Mouse (Mus musculus): ENCODE results near the gene Mettl23. TPM values are rescaled to one million over a fixed set of nuclear protein-coding genes. Genes with fewer than 3 reads are reported as not detected.
A peak's percentile ranks its signal among the peaks of the same experiment; 100 is the strongest.

Gene Mettl23
- polyA plus RNA-seq (2014; fragmentation: Nextera tagmentation; extraction: Ambion mirVana): 58.5 and 60.4 TPM in 2 replicates

DNA sequence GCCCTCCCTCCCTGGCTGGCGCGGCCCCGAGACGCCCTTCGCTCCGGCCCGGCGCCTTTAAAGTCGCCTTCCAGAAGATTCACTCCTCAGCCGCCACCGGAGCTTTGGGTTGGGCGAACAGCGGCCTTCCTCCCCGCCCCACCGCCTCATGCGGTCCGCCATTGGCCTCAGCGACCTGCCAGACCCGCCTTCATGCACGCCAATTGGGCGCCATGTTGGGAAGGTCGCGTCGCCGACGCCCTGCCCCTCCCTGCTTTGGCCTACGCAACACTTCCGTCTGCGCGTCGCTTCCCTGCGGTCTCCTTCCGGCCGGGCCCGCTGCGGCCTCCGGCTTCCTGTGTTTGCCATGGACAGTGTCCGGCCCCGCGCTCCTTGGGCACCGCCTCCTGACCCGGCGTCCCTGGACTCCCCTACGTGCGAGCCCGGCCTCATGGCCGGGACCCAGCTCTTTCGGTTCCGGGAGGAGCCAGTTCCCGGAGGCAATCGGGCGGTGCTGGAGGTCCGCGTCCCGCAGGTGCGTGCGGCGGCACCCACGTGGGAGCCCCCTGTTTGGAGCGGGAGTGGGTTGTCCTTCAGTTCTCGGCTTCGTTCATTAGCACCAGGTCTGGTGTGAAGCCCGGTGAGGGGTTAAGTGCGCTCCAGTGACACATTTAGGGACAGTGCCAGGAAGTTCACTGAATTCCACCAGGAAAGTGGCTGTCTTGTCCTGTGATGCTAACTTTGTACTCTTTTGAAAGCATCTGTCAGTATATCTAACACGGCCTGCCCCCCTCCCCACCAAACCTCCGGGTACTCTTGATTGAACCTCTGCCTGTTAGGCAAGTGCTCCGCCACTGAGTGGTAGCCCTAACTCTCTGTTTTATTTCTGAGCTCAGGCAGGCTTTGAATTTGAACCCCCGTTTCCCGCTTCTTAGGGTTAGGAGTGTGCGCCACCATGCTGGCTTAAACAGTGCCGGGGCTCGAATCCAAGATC is at the start of gene Mettl23, which contains the start of gene Jmjd6:
Gene Mettl23 (plus strand): TSS at position 18 of the 973 bp plus-strand sequence.
Gene Jmjd6 (minus strand): TSS at position 189 of the 973 bp plus-strand sequence.
- under 1% methylated on average over 72 of the region's 72 CpGs for WGBS (ENCODE audit: insufficient replicate concordance)
- no peaks in the 10 kb centered on the region for H3K27me3 ChIP-seq (ENCODE audit: control insufficient read depth, insufficient read depth, low read length)
- peak within 1 kb of the TSS; percentile 93 for H3K9ac ChIP-seq (ENCODE audit: low read depth, low read length)
- H3K9me3 ChIP-seq (replicated peaks; ENCODE audit: control insufficient read depth, low read length): no peaks in the 10 kb centered on the region
- peak within 1 kb of the TSS; percentile 82 for H3K4me3 ChIP-seq (ENCODE audit: low read depth, low read length)
- peak within 1 kb of the TSS; percentile 99 for H3K27ac ChIP-seq (ENCODE audit: low read depth, low read length)
- ATAC-seq (replicated peaks; ENCODE audit: insufficient number of reproducible peaks, low FRiP score, low TSS enrichment): peak; percentile 93
- peaks cover 28% of the 10 kb centered on the region for H3K4me1 ChIP-seq (ENCODE audit: control insufficient read depth, insufficient read depth, low read length)
- H3K36me3 ChIP-seq (ENCODE audit: control insufficient read depth, insufficient read depth, low read length): peaks cover 22% of the 10 kb centered on the region
- H3K4me2 ChIP-seq: peak within 1 kb of the TSS; percentile 71

DNA sequence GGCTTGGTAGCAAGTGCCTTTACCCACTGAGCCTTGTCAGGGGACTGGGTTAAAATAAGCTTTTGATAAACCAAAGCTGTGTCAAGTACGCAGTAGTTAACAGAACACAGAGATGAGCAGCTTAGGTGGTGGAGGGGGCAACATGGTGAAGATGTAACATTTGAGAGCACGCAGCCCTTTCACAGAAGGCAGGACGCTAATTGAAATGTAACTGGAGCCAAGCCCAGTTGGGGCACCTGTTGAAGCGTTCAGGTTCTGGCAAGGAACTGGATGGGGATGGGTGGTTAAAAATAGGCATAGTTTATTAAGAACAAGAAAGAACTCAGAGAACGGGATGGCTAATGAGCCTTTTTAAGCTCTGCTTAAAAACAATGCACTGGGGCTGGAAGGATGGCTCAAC is 43.7 kb upstream of the Mettl23 start:
- no peak overlapping the region for H3K27ac ChIP-seq (ENCODE audit: low read depth, low read length)
- no peaks in the 10 kb centered on the region for H3K36me3 ChIP-seq (ENCODE audit: control insufficient read depth, insufficient read depth, low read length)
- no peaks in the 10 kb centered on the region for H3K9me3 ChIP-seq (replicated peaks; ENCODE audit: control insufficient read depth, low read length)
- H3K9ac ChIP-seq (ENCODE audit: low read depth, low read length): no peak overlapping the region
- 82% methylated on average over 5 of the region's 5 CpGs for WGBS (ENCODE audit: insufficient replicate concordance)
- no peak for ATAC-seq (replicated peaks; ENCODE audit: insufficient number of reproducible peaks, low FRiP score, low TSS enrichment)
- H3K4me3 ChIP-seq (ENCODE audit: low read depth, low read length): no peak overlapping the region
- H3K4me1 ChIP-seq (ENCODE audit: control insufficient read depth, insufficient read depth, low read length): no peaks in the 10 kb centered on the region
- no peak overlapping the region for H3K4me2 ChIP-seq
- no peaks in the 10 kb centered on the region for H3K27me3 ChIP-seq (ENCODE audit: control insufficient read depth, insufficient read depth, low read length)

DNA sequence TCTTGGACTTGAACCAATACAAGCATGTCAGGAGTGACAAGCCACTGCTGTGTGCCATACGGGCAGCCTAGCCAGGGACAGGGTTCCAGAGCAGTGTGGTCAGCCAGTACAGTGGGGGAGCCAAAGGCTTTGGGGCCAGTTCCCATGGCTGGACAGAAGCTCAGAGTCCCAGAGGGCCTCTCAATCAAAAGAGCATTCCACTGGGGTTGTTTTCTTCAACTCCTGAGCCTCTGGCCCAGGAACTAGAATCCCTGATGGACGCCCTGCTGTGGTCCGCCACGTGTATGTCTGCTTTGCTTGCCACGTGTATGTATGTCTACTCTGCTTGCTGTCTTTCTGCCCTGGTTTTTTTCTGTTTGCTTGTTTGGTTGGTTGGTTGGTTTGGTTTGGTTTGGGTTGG is 42.0 kb upstream of the Mettl23 start:
- no peak overlapping the region for H3K9ac ChIP-seq (ENCODE audit: low read depth, low read length)
- H3K27ac ChIP-seq (ENCODE audit: low read depth, low read length): no peak overlapping the region
- WGBS (ENCODE audit: insufficient replicate concordance): 52% methylated on average over 5 of the region's 5 CpGs
- H3K4me3 ChIP-seq (ENCODE audit: low read depth, low read length): no peak overlapping the region
- H3K4me1 ChIP-seq (ENCODE audit: control insufficient read depth, insufficient read depth, low read length): no peaks in the 10 kb centered on the region
- H3K36me3 ChIP-seq (ENCODE audit: control insufficient read depth, insufficient read depth, low read length): no peaks in the 10 kb centered on the region
- H3K4me2 ChIP-seq: no peak overlapping the region
- no peaks in the 10 kb centered on the region for H3K9me3 ChIP-seq (replicated peaks; ENCODE audit: control insufficient read depth, low read length)
- no peaks in the 10 kb centered on the region for H3K27me3 ChIP-seq (ENCODE audit: control insufficient read depth, insufficient read depth, low read length)
- no peak for ATAC-seq (replicated peaks; ENCODE audit: insufficient number of reproducible peaks, low FRiP score, low TSS enrichment)

DNA sequence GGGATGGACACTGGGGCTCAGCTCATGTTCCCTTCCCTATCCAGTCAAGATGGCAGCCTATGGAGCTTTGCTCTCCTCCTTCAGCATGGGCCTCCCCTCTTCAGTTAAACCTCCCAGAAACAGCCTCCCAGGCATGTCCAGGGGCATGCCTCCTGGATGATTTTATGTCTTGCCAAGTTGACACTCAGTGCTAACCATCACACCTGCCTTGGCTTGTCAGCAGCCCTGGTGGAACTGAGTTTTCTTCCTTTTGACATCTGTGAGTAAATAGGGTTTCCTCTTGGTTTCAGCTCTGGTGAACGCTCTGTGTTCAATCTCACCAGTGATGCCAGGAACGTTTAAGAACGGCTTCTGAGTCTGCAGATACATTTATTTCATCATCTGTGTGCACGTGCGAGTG is 40.4 kb upstream of the Mettl23 start:
- no peaks in the 10 kb centered on the region; the same call in 1 of the 2 replicates for H3K4me1 ChIP-seq (ENCODE audit: control insufficient read depth, insufficient read depth, low read length)
- no peak for ATAC-seq (replicated peaks; ENCODE audit: insufficient number of reproducible peaks, low FRiP score, low TSS enrichment)
- WGBS (ENCODE audit: insufficient replicate concordance): 74% methylated on average over 5 of the region's 5 CpGs
- H3K4me3 ChIP-seq (ENCODE audit: low read depth, low read length): no peak overlapping the region
- H3K27me3 ChIP-seq (ENCODE audit: control insufficient read depth, insufficient read depth, low read length): no peaks in the 10 kb centered on the region
- no peak overlapping the region for H3K9ac ChIP-seq (ENCODE audit: low read depth, low read length)
- no peak overlapping the region for H3K27ac ChIP-seq (ENCODE audit: low read depth, low read length)
- no peak overlapping the region for H3K4me2 ChIP-seq
- no peaks in the 10 kb centered on the region for H3K9me3 ChIP-seq (replicated peaks; ENCODE audit: control insufficient read depth, low read length)
- H3K36me3 ChIP-seq (ENCODE audit: control insufficient read depth, insufficient read depth, low read length): no peaks in the 10 kb centered on the region

DNA sequence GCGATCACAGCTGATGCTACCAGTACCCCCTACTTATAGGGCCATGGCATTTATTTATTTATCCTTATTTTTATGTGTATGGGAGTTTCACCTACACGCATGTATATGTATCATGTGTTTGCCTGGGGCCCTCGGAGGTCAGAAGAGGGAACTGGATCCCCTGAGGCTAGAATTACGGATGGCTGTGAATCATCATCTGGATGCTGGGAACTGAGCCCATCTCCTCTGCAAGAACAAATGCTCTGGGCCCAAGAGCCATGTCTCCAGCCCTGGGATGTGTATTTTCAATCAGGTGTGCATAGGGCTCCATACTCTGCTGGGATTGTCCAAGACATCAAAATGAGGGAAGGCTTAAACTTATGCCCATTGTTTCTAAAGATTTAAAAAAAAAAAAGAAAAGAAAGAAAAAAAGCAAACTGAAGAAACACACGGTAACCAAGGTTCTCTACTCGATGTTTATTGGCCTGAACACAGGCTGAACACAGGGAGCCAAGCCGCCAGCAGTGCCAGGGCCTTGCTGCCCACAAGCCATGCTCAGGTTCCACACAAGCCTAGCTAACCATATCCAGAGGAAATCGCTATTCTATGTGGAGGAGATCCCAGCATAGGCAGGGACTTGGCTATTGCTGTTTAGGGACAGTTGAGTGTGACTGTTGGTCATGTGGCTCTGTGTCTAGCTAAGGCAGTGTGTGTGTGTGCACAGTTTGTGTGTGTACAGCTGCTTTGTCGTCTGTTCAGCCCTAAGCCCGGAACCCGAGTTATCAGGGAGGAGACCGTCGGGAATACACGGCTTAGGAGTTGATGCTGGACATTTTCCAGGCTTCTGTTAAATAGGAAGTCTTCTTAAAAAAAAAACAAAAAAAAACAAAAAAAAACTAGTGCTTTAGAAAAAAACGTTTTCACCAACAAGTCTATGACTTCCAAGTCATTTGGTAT is 36.7 kb upstream of the Mettl23 start:
- Histone ChIP-seq H3K4me2 (no peak overlapping the region), H3K27me3 (ENCODE audit: control insufficient read depth, insufficient read depth, low read length) (no peaks in the 10 kb centered on the region), H3K4me1 (ENCODE audit: control insufficient read depth, insufficient read depth, low read length) (peaks cover 5% of the 10 kb centered on the region), H3K9ac (ENCODE audit: low read depth, low read length) (no peak overlapping the region), H3K27ac (ENCODE audit: low read depth, low read length) (peak overlapping the region; percentile 66), H3K36me3 (ENCODE audit: control insufficient read depth, insufficient read depth, low read length) (no peaks in the 10 kb centered on the region), H3K4me3 (ENCODE audit: low read depth, low read length) (no peak overlapping the region), H3K9me3 (replicated peaks; ENCODE audit: control insufficient read depth, low read length) (no peaks in the 10 kb centered on the region)
- ATAC-seq (replicated peaks; ENCODE audit: insufficient number of reproducible peaks, low FRiP score, low TSS enrichment): no peak
- 70% methylated on average over 15 of the region's 15 CpGs for WGBS (ENCODE audit: insufficient replicate concordance)

DNA sequence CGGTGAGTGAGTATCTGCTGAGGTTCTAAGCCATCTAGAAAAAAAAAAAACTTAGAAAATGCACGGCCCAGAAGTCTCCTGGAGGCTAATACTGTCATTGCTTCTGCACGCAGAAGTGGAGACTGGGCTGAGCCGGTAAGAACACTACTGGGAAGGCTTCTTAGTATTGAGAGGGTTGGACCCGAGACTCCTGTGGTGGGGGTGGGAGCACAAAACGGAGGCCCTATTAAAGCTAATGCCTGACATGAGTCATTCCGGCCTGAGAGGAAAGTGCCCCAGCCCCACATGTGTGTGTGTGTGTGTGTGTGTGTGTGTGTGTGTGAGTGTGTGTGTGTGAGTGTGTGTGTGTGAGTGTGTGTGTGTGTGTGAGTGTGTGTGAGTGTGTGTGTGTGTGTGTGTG is 36.0 kb upstream of the Mettl23 start:
- peak overlapping the region; percentile 66 for H3K27ac ChIP-seq (ENCODE audit: low read depth, low read length)
- no peak for ATAC-seq (replicated peaks; ENCODE audit: insufficient number of reproducible peaks, low FRiP score, low TSS enrichment)
- H3K9ac ChIP-seq (ENCODE audit: low read depth, low read length): no peak overlapping the region
- WGBS (ENCODE audit: insufficient replicate concordance): 56% methylated on average over 7 of the region's 7 CpGs
- H3K4me3 ChIP-seq (ENCODE audit: low read depth, low read length): no peak overlapping the region
- H3K4me2 ChIP-seq: no peak overlapping the region
- H3K9me3 ChIP-seq (replicated peaks; ENCODE audit: control insufficient read depth, low read length): no peaks in the 10 kb centered on the region
- H3K27me3 ChIP-seq (ENCODE audit: control insufficient read depth, insufficient read depth, low read length): no peaks in the 10 kb centered on the region
- H3K4me1 ChIP-seq (ENCODE audit: control insufficient read depth, insufficient read depth, low read length): peaks cover 9% of the 10 kb centered on the region
- H3K36me3 ChIP-seq (ENCODE audit: control insufficient read depth, insufficient read depth, low read length): no peaks in the 10 kb centered on the region

DNA sequence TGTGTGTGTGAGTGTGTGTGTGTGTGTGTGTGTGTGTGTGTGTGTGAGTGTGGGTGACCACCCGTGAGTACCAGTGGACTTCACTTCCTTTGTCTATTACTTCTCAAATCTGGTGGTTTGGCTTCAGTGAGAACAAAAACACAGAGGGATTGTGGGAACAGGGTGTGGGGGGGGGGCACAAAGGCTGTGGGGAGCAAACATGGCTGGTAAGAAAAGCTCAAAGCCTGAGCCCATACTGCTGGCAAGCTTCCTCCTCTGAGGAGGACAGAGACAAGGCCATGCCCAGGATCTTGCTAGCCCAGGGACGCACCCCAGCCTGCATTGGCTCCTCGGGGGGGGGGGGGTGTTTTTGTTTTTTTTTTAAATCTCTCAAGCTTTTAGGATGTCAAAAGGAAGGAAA is 35.6 kb upstream of the Mettl23 start:
- peaks cover 13% of the 10 kb centered on the region for H3K4me1 ChIP-seq (ENCODE audit: control insufficient read depth, insufficient read depth, low read length)
- H3K4me2 ChIP-seq: no peak overlapping the region
- H3K27ac ChIP-seq (ENCODE audit: low read depth, low read length): peak overlapping the region; percentile 66
- WGBS (ENCODE audit: insufficient replicate concordance): 58% methylated on average over 3 of the region's 3 CpGs
- H3K4me3 ChIP-seq (ENCODE audit: low read depth, low read length): no peak overlapping the region
- ATAC-seq (replicated peaks; ENCODE audit: insufficient number of reproducible peaks, low FRiP score, low TSS enrichment): no peak
- peak overlapping the region; percentile 22; the same call in 1 of the 2 replicates for H3K9ac ChIP-seq (ENCODE audit: low read depth, low read length)
- H3K27me3 ChIP-seq (ENCODE audit: control insufficient read depth, insufficient read depth, low read length): no peaks in the 10 kb centered on the region
- H3K9me3 ChIP-seq (replicated peaks; ENCODE audit: control insufficient read depth, low read length): no peaks in the 10 kb centered on the region
- no peaks in the 10 kb centered on the region for H3K36me3 ChIP-seq (ENCODE audit: control insufficient read depth, insufficient read depth, low read length)

DNA sequence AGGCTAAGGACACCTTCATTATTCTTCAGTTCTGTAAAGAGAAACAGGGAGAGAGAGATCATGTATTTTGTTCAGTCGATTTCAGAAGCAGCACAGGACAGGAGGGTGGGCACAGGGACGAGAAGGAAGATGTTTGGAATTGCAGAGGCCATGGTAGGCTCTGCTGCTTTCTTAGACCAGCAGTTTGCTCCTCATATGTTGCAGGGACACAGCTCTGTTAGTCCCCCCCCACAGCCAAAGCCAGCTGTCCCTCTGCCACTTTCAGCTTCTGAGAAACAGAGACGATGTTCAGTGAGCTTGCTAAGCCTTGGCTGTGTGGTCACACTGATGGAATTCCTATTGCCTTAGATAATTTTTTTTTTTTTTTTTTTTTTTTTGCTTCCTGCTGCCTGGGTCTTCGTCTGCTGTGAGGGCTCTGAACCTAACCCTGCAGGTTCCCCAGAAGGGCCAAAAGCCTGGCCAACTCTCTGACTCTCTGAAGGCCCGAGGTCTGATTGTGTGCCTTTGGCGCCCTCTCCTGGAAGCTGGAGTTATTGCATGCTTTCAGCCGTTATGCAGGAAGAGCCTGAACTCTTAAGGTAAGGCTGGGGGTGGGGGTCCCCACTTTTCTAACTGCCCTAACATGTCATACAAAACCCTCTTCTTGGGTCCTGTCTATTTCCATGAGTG is 35.0 kb upstream of the Mettl23 start:
- Histone ChIP-seq H3K36me3 (ENCODE audit: control insufficient read depth, insufficient read depth, low read length) (no peaks in the 10 kb centered on the region), H3K27ac (ENCODE audit: low read depth, low read length) (peak overlapping the region; percentile 66), H3K4me3 (ENCODE audit: low read depth, low read length) (no peak overlapping the region), H3K9me3 (replicated peaks; ENCODE audit: control insufficient read depth, low read length) (no peaks in the 10 kb centered on the region), H3K27me3 (ENCODE audit: control insufficient read depth, insufficient read depth, low read length) (no peaks in the 10 kb centered on the region), H3K9ac (ENCODE audit: low read depth, low read length) (peak overlapping the region; percentile 22; the same call in 1 of the 2 replicates), H3K4me1 (ENCODE audit: control insufficient read depth, insufficient read depth, low read length) (peaks cover 19% of the 10 kb centered on the region), H3K4me2 (no peak overlapping the region)
- 24% methylated on average over 7 of the region's 7 CpGs for WGBS (ENCODE audit: insufficient replicate concordance)
- ATAC-seq (replicated peaks; ENCODE audit: insufficient number of reproducible peaks, low FRiP score, low TSS enrichment): no peak

Measured in heart, embryonic 11.5 days (tissue).